Mouse (Mus musculus): ENCODE measurements around the gene Ip6k3.

DNA sequence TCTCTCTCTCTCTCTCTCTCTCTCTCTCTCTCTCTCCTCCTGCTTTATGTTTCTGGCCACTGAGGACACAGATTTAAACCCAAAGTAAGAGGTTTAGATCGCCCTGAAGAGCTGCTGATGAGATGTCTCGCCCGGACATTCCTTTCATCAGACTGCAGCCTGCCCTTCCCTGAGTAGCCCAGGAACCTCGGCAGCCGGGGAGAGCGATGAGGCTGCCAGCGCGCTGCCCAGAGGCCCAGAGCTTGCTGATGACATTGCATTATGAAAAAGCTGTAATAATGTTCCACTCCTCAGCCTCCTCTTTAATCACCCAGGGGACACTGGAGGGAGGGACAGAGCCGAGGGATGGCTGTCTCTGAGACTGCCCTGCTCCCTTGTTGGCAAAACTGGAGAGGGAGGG, 27.3 kb downstream of the Ip6k3 start:
- TF ChIP-seq CTCF (IDR thresholded peaks at IDR 0.05; ENCODE audit: low read depth, low read length) (no peak), POLR2A (IDR thresholded peaks at IDR 0.05; ENCODE audit: insufficient read depth, low read length) (no peak), EP300 (IDR thresholded peaks at IDR 0.05; ENCODE audit: insufficient read depth, low read depth, low read length) (no peak)
